Mouse (Mus musculus) cerebellum, adult 2 months (tissue): ENCODE measurements around the gene Pank1.

Experiments
- CTCF ChIP-seq: fragments of 200-500 bp; IDR thresholded peaks from 2 replicates; pipeline ENCODE4 v1.5.1; 2011; ENCODE audit warnings: low read depth, mild to moderate bottlenecking, control low read depth, low read length, moderate library complexity, borderline replicate concordance; ENCODE audit not compliant: insufficient read depth
- POLR2A ChIP-seq: fragments of 200-500 bp; IDR thresholded peaks from 2 replicates; pipeline ENCODE4 v1.6.1; 2011; ENCODE audit warnings: low read length, control low read depth, borderline replicate concordance; ENCODE audit not compliant: insufficient read depth

DNA sequence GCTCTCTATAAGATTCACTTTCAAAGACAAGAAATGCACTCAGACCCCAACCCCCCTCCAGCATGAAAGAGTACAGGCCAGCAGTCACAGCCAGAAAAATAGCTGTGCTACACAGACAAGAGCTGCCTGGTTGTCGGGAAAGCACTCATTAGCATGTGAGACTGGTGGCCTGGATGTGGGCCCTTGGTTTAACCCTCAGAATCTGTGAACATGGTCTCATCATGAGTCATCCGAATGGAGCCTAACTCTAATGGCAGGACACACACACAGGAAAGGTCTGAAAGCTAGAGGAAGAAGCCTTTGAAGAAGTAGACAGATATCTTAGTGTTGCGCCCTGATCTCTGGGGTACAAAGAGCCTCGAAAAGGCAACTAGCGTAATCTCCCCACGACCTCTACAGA is 51.8 kb downstream of the Pank1 start:
- TF ChIP-seq CTCF (no peak), POLR2A (no peak)
